Mouse (Mus musculus) cerebellum, postnatal 4 days (tissue): ENCODE results near the gene Fras1.

Experiments used
- DNase-seq, 2 experiments: peaks; one replicate each; pipeline ENCODE4 v3.0.0; 2022; ENCODE audit warnings: low spot score in 2 of 2, mixed read lengths in 1 of 2

Fras1 gene

GRCm38 (mm10) chr5:96482054-96482453 is 108.3 kb downstream of the Fras1 start:
- DNase-seq: no peak

GRCm38 (mm10) chr5:96492497-96492896 is 118.7 kb downstream of the Fras1 start:
- DNase-seq: no peak

- no peak for DNase-seq
These were observed 120.9 kb downstream of the Fras1 start for GRCm38 (mm10) chr5:96494502-96495292.

GRCm38 (mm10) chr5:96498083-96498482 is 124.3 kb downstream of the Fras1 start:
- no peak for DNase-seq

GRCm38 (mm10) chr5:96501783-96502182 is 128.0 kb downstream of the Fras1 start:
- DNase-seq: no peak

- DNase-seq: no peak
These were observed 128.6 kb downstream of the Fras1 start for GRCm38 (mm10) chr5:96502400-96502799.

- DNase-seq: no peak
These were observed 137.2 kb downstream of the Fras1 start for GRCm38 (mm10) chr5:96511005-96511404.

GRCm38 (mm10) chr5:96513327-96513726 is 139.6 kb downstream of the Fras1 start:
- DNase-seq: no peak

GRCm38 (mm10) chr5:96515860-96516311 is 142.1 kb downstream of the Fras1 start:
- DNase-seq: no peak

- DNase-seq: no peak
These were observed 142.6 kb downstream of the Fras1 start for GRCm38 (mm10) chr5:96516329-96516728.

- no peak for DNase-seq
These were observed 147.8 kb downstream of the Fras1 start for GRCm38 (mm10) chr5:96521541-96521940.

GRCm38 (mm10) chr5:96522909-96523409 is 149.2 kb downstream of the Fras1 start:
- no peak for DNase-seq

- no peak for DNase-seq
These were observed 154.5 kb downstream of the Fras1 start for GRCm38 (mm10) chr5:96528296-96528695.

- DNase-seq: no peak
These were observed 156.8 kb downstream of the Fras1 start for GRCm38 (mm10) chr5:96530516-96530915.

- no peak for DNase-seq
These were observed 158.2 kb downstream of the Fras1 start for GRCm38 (mm10) chr5:96531962-96532361.

GRCm38 (mm10) chr5:96536527-96536926 is 162.8 kb downstream of the Fras1 start:
- DNase-seq: no peak

- no peak for DNase-seq
These were observed 163.2 kb downstream of the Fras1 start for GRCm38 (mm10) chr5:96536937-96537336.

GRCm38 (mm10) chr5:96544112-96544511 is 170.4 kb downstream of the Fras1 start:
- no peak for DNase-seq

GRCm38 (mm10) chr5:96545994-96546393 is 172.2 kb downstream of the Fras1 start:
- DNase-seq: no peak

GRCm38 (mm10) chr5:96554940-96555679 is 181.4 kb downstream of the Fras1 start:
- DNase-seq: no peak

GRCm38 (mm10) chr5:96558049-96558804 is 184.5 kb downstream of the Fras1 start:
- DNase-seq: no peak

- DNase-seq: no peak
These were observed 200.8 kb downstream of the Fras1 start for GRCm38 (mm10) chr5:96574586-96574985.
